ENCODE assay signal across 25 mouse cellular contexts in genomic region chr12:84745700-84746099, GRCm38 (mm10). TPM values are rescaled to one million over a fixed set of nuclear protein-coding genes. Genes with fewer than 3 reads are reported as not detected.
"Had no signal": no experiment of that assay in that cellular context is flagged by ENCODE, and none has a peak within 500 bp of the region (broad histone marks: within the 10 kb centered on the region; RNA-seq: fewer than 3 reads in every experiment).

No protein-coding gene starts in this region.

- H3K4me2 ChIP-seq: liver, embryonic 13.5 days; liver, embryonic 15.5 days; lung, embryonic 15.5 days; midbrain, embryonic 12.5 days; neural tube, embryonic 13.5 days; neural tube, embryonic 15.5 days had no signal

- H3K9me3 ChIP-seq: liver, embryonic 13.5 days; liver, embryonic 15.5 days; lung, embryonic 15.5 days; midbrain, embryonic 12.5 days; neural tube, embryonic 13.5 days; neural tube, embryonic 15.5 days had no signal

- H3K27ac ChIP-seq: liver, embryonic 13.5 days; liver, embryonic 15.5 days; lung, embryonic 15.5 days; macrophage; midbrain, embryonic 12.5 days; neural tube, embryonic 13.5 days; neural tube, embryonic 15.5 days had no signal

- H3K9ac ChIP-seq: liver, embryonic 13.5 days; liver, embryonic 15.5 days; liver, postnatal 0 days; lung, embryonic 15.5 days; midbrain, embryonic 12.5 days; neural tube, embryonic 13.5 days; neural tube, embryonic 15.5 days had no signal

- DNase-seq: liver, embryonic 13.5 days; liver, postnatal 0 days; lung, adult 2 months; lung, postnatal 10 days; lung, postnatal 36 days; midbrain, embryonic 14.5 days; retina, postnatal 1 day; right cerebral cortex, adult 18-20 months; right cerebral cortex, postnatal 25 days; right cerebral cortex, postnatal 4 days; spleen, adult 18-20 months; thymus, adult 18-20 months; thymus, postnatal 14 days; thymus, postnatal 36 days had no signal

- H3K4me3 ChIP-seq: liver, embryonic 13.5 days; liver, embryonic 15.5 days; lung, embryonic 15.5 days; midbrain, embryonic 12.5 days; myocyte; neural tube, embryonic 13.5 days; neural tube, embryonic 15.5 days had no signal

- ATAC-seq: liver, postnatal 0 days; midbrain, embryonic 16.5 days had no signal

- H3K4me1 ChIP-seq: liver, embryonic 13.5 days; liver, embryonic 15.5 days; lung, embryonic 15.5 days; neural tube, embryonic 15.5 days had no signal

- H3K27me3 ChIP-seq: liver, embryonic 13.5 days; lung, embryonic 15.5 days; neural tube, embryonic 13.5 days had no signal

- H3K36me3 ChIP-seq: liver, embryonic 13.5 days; liver, embryonic 15.5 days; lung, embryonic 15.5 days; midbrain, embryonic 12.5 days; neural tube, embryonic 13.5 days; neural tube, embryonic 15.5 days had no signal

RNA-seq across cellular contexts. Expression of gene Syndig1l, which starts 47.1 kb away (rescaled TPM):
- total RNA-seq: megakaryocyte progenitor cell, adult 5-6 weeks; megakaryocyte-erythroid progenitor cell, adult 5-6 weeks had no signal
- polyA plus RNA-seq: liver, postnatal 0 days; lung, adult 2 months; lung, embryonic 15.5 days; myocyte; small intestine, adult 2 months had no signal
